Mouse (Mus musculus) neural tube, embryonic 14.5 days (tissue): ENCODE results near the gene Nobox. TPM values are rescaled to one million over a fixed set of nuclear protein-coding genes. Genes with fewer than 3 reads are reported as not detected.
A peak's percentile ranks its signal among the peaks of the same experiment; 100 is the strongest.

Source experiments
- ATAC-seq: fragments of 200-750 bp; cut with Nextera tagmentation; 2 replicates; pipeline ENCODE4 v1.8.0; 2017; ENCODE audit warnings: low read depth, mild to moderate bottlenecking, moderate TSS enrichment, moderate library complexity
- H3K27ac ChIP-seq: fragments of 300-500 bp; sonication (generic); 2 replicates; pipeline ENCODE4 v1.5.1; 2014; ENCODE audit warnings: low read depth, mild to moderate bottlenecking, control low read depth, low read length, moderate library complexity, mixed read lengths
- H3K27me3 ChIP-seq: fragments of 300-500 bp; sonication (generic); 2 replicates; pipeline ENCODE4 v1.6.1; 2014; ENCODE audit warnings: low read length; ENCODE audit not compliant: control insufficient read depth, insufficient read depth
- H3K36me3 ChIP-seq: fragments of 300-500 bp; sonication (generic); 2 replicates; pipeline ENCODE4 v1.6.1; 2014; ENCODE audit warnings: low read length, mixed read lengths; ENCODE audit not compliant: control insufficient read depth, insufficient read depth
- H3K4me1 ChIP-seq: fragments of 300-500 bp; sonication (generic); 2 replicates; pipeline ENCODE4 v1.6.1; 2014; ENCODE audit warnings: low read length; ENCODE audit not compliant: control insufficient read depth, insufficient read depth
- H3K4me2 ChIP-seq: fragments of 300-500 bp; sonication (generic); 2 replicates; pipeline ENCODE4 v1.6.1; 2014; ENCODE audit warnings: mild to moderate bottlenecking, low read depth, low read length, control low read depth
- H3K4me3 ChIP-seq: fragments of 300-500 bp; sonication (generic); 2 replicates; pipeline ENCODE4 v1.5.1; 2014; ENCODE audit warnings: low read depth, low read length, control low read depth, mixed read lengths
- H3K9ac ChIP-seq: fragments of 300-500 bp; sonication (generic); replicated peaks from 2 replicates; pipeline ENCODE4 v1.6.1; 2014; ENCODE audit warnings: low read depth, mild to moderate bottlenecking, control low read depth, low read length, mixed read lengths
- H3K9me3 ChIP-seq: fragments of 300-500 bp; sonication (generic); 2 replicates; pipeline ENCODE4 v1.6.1; 2016; ENCODE audit warnings: low read length; ENCODE audit not compliant: control insufficient read depth
- WGBS: fragments of 180-500 bp; shearing (Covaris S2); extraction: QIAGEN DNeasy Blood & Tissue Kit; methylation state at CpG from one replicate; pipeline ENCODE4 v1.1.7; 2014; 5-methylcytosine and 5-hydroxymethylcytosine counted together
- polyA plus RNA-seq: library from polyadenylated mRNA; unstranded; fragments of >200 nt; fragmentation: Nextera tagmentation; extraction: Ambion mirVana; gene quantifications from 2 replicates; pipeline ENCODE4 v1.2.1, GENCODE M21; 2014

Gene Nobox
- polyA plus RNA-seq, 1 experiment from 2014 or later: not detected

DNA sequence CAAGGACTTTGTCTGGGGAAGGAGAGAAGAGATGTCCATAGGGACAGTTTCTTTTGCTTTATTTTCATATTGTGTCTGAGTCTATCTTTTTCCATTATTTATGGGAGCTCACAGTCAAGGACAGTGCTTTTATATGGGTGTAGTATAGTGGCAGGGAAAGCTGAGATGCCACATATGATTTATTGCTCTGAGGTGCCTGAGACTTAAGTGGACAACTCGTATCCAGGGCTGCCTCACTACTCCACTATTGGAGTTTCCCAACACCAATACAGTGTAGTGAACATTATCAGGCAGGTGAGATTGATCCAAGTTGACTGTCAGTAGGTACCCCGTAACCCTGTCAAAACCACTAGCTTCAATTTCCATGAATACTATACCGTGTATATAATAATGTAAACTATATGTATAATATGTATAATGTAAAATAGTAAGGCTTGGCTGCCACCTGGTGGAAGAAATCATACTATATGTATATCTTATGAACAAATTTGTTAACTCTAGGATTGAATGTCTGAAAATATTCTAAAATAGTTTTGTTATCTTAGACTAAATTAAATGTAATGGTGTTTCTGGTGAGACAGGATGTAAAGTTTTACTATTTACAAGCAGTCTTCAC is 26.4 kb upstream of the Nobox start:
- Histone ChIP-seq H3K27me3 (no peaks in the 10 kb centered on the region), H3K9me3 (no peaks in the 10 kb centered on the region), H3K4me3 (no peak overlapping the region), H3K27ac (no peak overlapping the region), H3K4me1 (peaks cover 2% of the 10 kb centered on the region; the same call in 1 of the 2 replicates), H3K9ac (no peak overlapping the region), H3K4me2 (no peak overlapping the region), H3K36me3 (no peaks in the 10 kb centered on the region)
- WGBS: 78% methylated on average over 3 of the region's 3 CpGs
- ATAC-seq: peak; percentile 54; the same call in 1 of the 2 replicates

GRCm38 (mm10) chr6:43333479-43333878 is 24.1 kb upstream of the Nobox start:
- H3K9ac ChIP-seq: no peak overlapping the region
- H3K4me2 ChIP-seq: no peak overlapping the region
- H3K4me3 ChIP-seq: no peak overlapping the region
- H3K9me3 ChIP-seq: no peaks in the 10 kb centered on the region
- no peak for ATAC-seq
- 73% methylated on average over 4 of the region's 4 CpGs for WGBS
- no peaks in the 10 kb centered on the region for H3K27me3 ChIP-seq
- no peak overlapping the region for H3K27ac ChIP-seq
- H3K4me1 ChIP-seq: peaks cover 2% of the 10 kb centered on the region; the same call in 1 of the 2 replicates
- no peaks in the 10 kb centered on the region for H3K36me3 ChIP-seq

- peak; percentile 49; the same call in 1 of the 2 replicates for ATAC-seq
- Histone ChIP-seq H3K27ac (no peak overlapping the region), H3K4me2 (no peak overlapping the region)
These were observed 3.8 kb upstream of the Nobox start for GRCm38 (mm10) chr6:43312961-43313656.

DNA sequence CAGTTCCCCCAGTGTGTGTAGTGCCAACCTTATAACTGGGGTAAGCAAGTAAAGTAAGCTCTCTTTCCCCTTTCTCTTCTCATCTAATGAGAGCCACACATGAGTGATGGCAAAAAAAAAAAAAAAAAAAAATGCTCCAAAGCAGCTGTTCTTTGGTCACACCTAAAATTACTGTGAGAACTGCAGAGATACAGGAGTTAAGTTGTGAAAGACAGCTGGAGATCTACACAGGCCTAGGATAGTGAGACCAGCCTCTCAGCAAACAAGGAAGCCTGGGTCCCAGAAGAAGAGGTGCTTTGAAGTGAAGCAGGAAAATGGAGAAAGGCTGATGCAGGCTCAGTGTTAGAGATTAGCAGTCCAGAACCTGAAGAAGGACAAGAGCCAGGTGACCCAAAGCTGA is 3.2 kb upstream of the Nobox start:
- Histone ChIP-seq H3K4me3 (no peak overlapping the region), H3K9ac (no peak overlapping the region), H3K27ac (no peak overlapping the region), H3K27me3 (no peaks in the 10 kb centered on the region), H3K4me1 (no peaks in the 10 kb centered on the region), H3K36me3 (no peaks in the 10 kb centered on the region), H3K9me3 (no peaks in the 10 kb centered on the region), H3K4me2 (no peak overlapping the region)
- no peak for ATAC-seq

More at GRCm38 (mm10) chr6:43312961-43313656, 3.8 kb upstream of the Nobox start:
- Histone ChIP-seq H3K36me3 (no peaks in the 10 kb centered on the region), H3K9ac (no peak overlapping the region), H3K9me3 (no peaks in the 10 kb centered on the region), H3K4me1 (no peaks in the 10 kb centered on the region), H3K4me3 (no peak overlapping the region), H3K27me3 (no peaks in the 10 kb centered on the region)
- WGBS: 44% methylated on average over 8 of the region's 8 CpGs

GRCm38 (mm10) chr6:43310071-43310470 is 717 bp upstream of the Nobox start:
- ATAC-seq: no peak
- Histone ChIP-seq H3K4me3 (no peak overlapping the region), H3K4me2 (no peak overlapping the region), H3K27me3 (no peaks in the 10 kb centered on the region), H3K4me1 (no peaks in the 10 kb centered on the region), H3K27ac (no peak overlapping the region), H3K9ac (no peak overlapping the region), H3K36me3 (no peaks in the 10 kb centered on the region), H3K9me3 (no peaks in the 10 kb centered on the region)
- WGBS: 84% methylated on average over 6 of the region's 6 CpGs

DNA sequence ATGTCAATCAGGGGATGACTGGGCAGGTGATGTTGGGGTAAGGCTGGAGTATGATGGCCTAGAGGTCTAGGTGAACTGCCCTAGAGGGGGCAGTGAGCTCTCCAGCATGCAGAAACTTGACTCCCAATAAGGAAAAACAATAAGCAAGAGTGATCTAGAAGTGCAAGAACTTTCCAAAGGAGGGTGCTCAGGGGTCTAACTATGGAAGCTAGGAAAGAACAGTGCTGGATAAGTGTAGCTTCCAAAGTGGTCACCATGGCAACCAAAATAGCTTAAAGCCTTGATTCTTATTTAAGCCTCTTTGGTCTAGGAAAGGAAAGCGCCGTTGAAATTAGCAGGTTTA is 11.9 kb downstream of the Nobox start:
- peak; percentile 62 for ATAC-seq
- H3K27ac ChIP-seq: no peak overlapping the region
- 26% methylated on average over 2 of the region's 2 CpGs for WGBS

DNA sequence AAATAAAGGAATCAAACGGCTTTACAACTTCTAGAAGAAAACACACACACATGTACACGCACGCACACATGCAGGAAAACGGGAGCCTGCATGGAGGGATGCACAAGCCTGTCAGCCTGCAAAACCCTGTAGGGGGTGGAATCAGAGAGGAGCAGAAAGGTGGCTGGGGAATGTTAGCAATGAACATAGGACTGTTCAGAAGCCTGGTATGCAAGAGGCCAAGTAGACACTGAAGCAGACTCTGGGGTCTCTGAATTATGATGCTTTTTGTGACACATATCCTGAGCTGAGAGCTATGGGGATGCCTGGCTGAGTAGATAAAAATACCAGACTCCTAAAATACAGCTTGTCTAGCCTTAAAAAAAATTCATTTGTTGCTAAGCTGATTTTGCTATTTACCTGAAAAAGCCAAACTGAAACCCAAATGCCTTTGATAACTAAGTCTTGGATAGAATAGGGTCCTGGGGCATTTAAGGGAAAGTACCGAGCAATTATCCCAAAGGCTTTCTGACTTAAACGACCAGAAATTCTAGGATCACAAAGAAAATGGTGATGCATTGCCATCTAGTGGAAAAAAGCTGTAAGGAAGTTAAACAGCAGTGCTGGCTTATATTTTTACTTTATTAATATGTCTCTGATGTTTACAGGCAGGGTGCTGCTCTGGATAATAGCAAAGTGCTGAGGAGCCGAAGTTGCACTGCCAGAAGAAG is 12.4 kb downstream of the Nobox start:
- H3K9me3 ChIP-seq: no peaks in the 10 kb centered on the region
- no peak overlapping the region for H3K4me3 ChIP-seq
- peak; percentile 75 for ATAC-seq
- no peak overlapping the region for H3K27ac ChIP-seq
- H3K4me2 ChIP-seq: no peak overlapping the region
- no peaks in the 10 kb centered on the region for H3K36me3 ChIP-seq
- H3K27me3 ChIP-seq: no peaks in the 10 kb centered on the region
- WGBS: 46% methylated on average over 7 of the region's 7 CpGs
- no peaks in the 10 kb centered on the region for H3K4me1 ChIP-seq
- no peak overlapping the region for H3K9ac ChIP-seq

More for the DNA sequence above, 11.9 kb downstream of the Nobox start:
- no peaks in the 10 kb centered on the region for H3K27me3 ChIP-seq
- no peak overlapping the region for H3K4me2 ChIP-seq
- H3K36me3 ChIP-seq: no peaks in the 10 kb centered on the region
- H3K4me1 ChIP-seq: no peaks in the 10 kb centered on the region
- no peak overlapping the region for H3K4me3 ChIP-seq
- no peaks in the 10 kb centered on the region for H3K9me3 ChIP-seq
- no peak overlapping the region for H3K9ac ChIP-seq

GRCm38 (mm10) chr6:43295908-43296307 is 13.4 kb downstream of the Nobox start:
- no peak for ATAC-seq

GRCm38 (mm10) chr6:43293175-43293574 is 16.2 kb downstream of the Nobox start:
- no peak overlapping the region for H3K9ac ChIP-seq
- WGBS: 73% methylated on average over 7 of the region's 7 CpGs
- H3K4me1 ChIP-seq: no peaks in the 10 kb centered on the region
- H3K27ac ChIP-seq: no peak overlapping the region
- no peaks in the 10 kb centered on the region for H3K36me3 ChIP-seq
- no peaks in the 10 kb centered on the region for H3K27me3 ChIP-seq
- H3K9me3 ChIP-seq: no peaks in the 10 kb centered on the region
- no peak for ATAC-seq
- H3K4me2 ChIP-seq: no peak overlapping the region
- H3K4me3 ChIP-seq: no peak overlapping the region

More at GRCm38 (mm10) chr6:43295908-43296307, 13.4 kb downstream of the Nobox start:
- H3K36me3 ChIP-seq: no peaks in the 10 kb centered on the region
- H3K4me2 ChIP-seq: no peak overlapping the region
- no peak overlapping the region for H3K4me3 ChIP-seq
- H3K27ac ChIP-seq: no peak overlapping the region
- 51% methylated on average over 5 of the region's 5 CpGs for WGBS
- no peaks in the 10 kb centered on the region for H3K4me1 ChIP-seq
- no peaks in the 10 kb centered on the region for H3K9me3 ChIP-seq
- H3K9ac ChIP-seq: no peak overlapping the region
- H3K27me3 ChIP-seq: no peaks in the 10 kb centered on the region
